Mouse (Mus musculus): ENCODE measurements at regions not wholly inside any gene's neighbourhood (a gene's known extent, or its start where the extent isn't known, plus 50 kb on each side); places are given as distances from the start of the nearest gene placed in this dataset.

DNA sequence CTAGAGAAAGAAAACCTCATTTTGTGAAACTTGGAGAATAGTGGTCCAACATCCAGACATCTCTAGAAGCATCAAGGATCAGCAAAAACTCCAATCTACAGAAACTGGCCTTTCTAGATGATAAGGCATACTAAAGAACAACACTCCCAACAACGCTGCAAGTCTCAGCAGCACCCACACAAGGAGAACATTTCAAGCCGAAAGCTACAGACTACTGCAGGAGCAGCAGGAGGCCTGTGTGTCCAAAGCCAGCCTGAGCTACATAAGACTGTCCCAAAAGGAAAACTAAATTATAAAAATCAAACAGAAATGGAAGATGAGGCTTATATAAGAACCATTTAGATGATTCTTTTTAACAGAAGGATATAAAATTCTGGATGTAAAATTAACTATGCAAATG lies 553.2 kb upstream of the Gm21961 start:
- no peak overlapping the region for H3K27ac ChIP-seq (ENCODE audit: insufficient read depth, low read depth)
- peaks cover 0 to 8% of the 10 kb centered on the region in 2 experiments; a peak in 1 of 4 replicates for H3K4me1 ChIP-seq (ENCODE audit: control insufficient read depth in 1 of 2, insufficient read depth in 2 of 2)
- H3K79me2 ChIP-seq (replicated peaks; ENCODE audit: control insufficient read depth, extremely low read depth, insufficient read depth, poor library complexity, severe bottlenecking) = no peaks in the 10 kb centered on the region
- H3K27me3 ChIP-seq (replicated peaks) = no peaks in the 10 kb centered on the region
- DNase-seq (ENCODE audit: extremely low read depth) = no peak
- no peaks in the 10 kb centered on the region for H3K36me3 ChIP-seq (replicated peaks in 1 of 2; ENCODE audit: control insufficient read depth in 1 of 2, insufficient read depth in 1 of 2, low read length in 1 of 2)
- TF ChIP-seq MYC (IDR thresholded peaks at IDR 0.05; ENCODE audit: low read depth, low read length) (no peak), MAX (IDR thresholded peaks at IDR 0.05; ENCODE audit: low read length) (no peak), POLR2A (IDR thresholded peaks at IDR 0.05; ENCODE audit: low read depth, low read length) (no peak), RAD21 (IDR thresholded peaks at IDR 0.05; ENCODE audit: low read depth, low read length) (no peak), JUND (conservative IDR thresholded peaks at IDR 0.05; ENCODE audit: low read depth, low read length) (no peak), EP300 (IDR thresholded peaks at IDR 0.05; ENCODE audit: low read length) (no peak), CTCF (conservative IDR thresholded peaks at IDR 0.05 in 1 of 2, IDR thresholded peaks at IDR 0.05 in 1 of 2; ENCODE audit: low read depth in 2 of 2, low read length in 2 of 2) (no peak), KAT2A (IDR thresholded peaks at IDR 0.05; ENCODE audit: insufficient replicate concordance, low read length) (no peak)
- dilution Hi-C loops (cut with MboI; ENCODE audit: extremely low pct_ligation_motif_present, extremely low pct_unique_long_range_greater_than_20kb, low sequenced_read_pairs) = no loop called here
- in situ Hi-C loops (cut with MboI; ENCODE audit: low pct_ligation_motif_present, low pct_unique_long_range_greater_than_20kb, low sequenced_read_pairs) = no loop called here
- no peak overlapping the region for H3K4me3 ChIP-seq (replicated peaks in 1 of 3; ENCODE audit: low read depth in 2 of 3, low read length in 2 of 3, poor library complexity in 1 of 3)
- no peak overlapping the region for H3K9ac ChIP-seq (ENCODE audit: insufficient read depth, low read depth)
- H3K4me2 ChIP-seq (ENCODE audit: insufficient read depth, low read depth, poor library complexity, severe bottlenecking) = no peak overlapping the region
- no peaks in the 10 kb centered on the region for H3K9me3 ChIP-seq (replicated peaks; ENCODE audit: low read length)

- H3K4me1 ChIP-seq (ENCODE audit: control insufficient read depth in 1 of 2, insufficient read depth in 2 of 2) = no peaks in the 10 kb centered on the region
- H3K79me2 ChIP-seq (replicated peaks; ENCODE audit: control insufficient read depth, extremely low read depth, insufficient read depth, poor library complexity, severe bottlenecking) = no peaks in the 10 kb centered on the region
- no peak for DNase-seq (ENCODE audit: extremely low read depth)
- in situ Hi-C loops (cut with MboI; ENCODE audit: low pct_ligation_motif_present, low pct_unique_long_range_greater_than_20kb, low sequenced_read_pairs) = no loop called here
- dilution Hi-C loops (cut with MboI; ENCODE audit: extremely low pct_ligation_motif_present, extremely low pct_unique_long_range_greater_than_20kb, low sequenced_read_pairs) = no loop called here
- no peak for TF ChIP-seq ZMIZ1 (IDR thresholded peaks at IDR 0.05; ENCODE audit: low read depth, low read length)
- no peak for TF ChIP-seq ELF1 (IDR thresholded peaks at IDR 0.05; ENCODE audit: low read depth, low read length)
- TF ChIP-seq UBTF (IDR thresholded peaks at IDR 0.05; ENCODE audit: low read depth, low read length) = no peak
- no peak for TF ChIP-seq POLR2AphosphoS2 (IDR thresholded peaks at IDR 0.05; ENCODE audit: low read depth, low read length)
- no peak for TF ChIP-seq JUN (IDR thresholded peaks at IDR 0.05; ENCODE audit: insufficient read depth, low read depth, low read length)
- no peak for TF ChIP-seq MYC (IDR thresholded peaks at IDR 0.05; ENCODE audit: low read depth, low read length)
- H3K9me3 ChIP-seq (replicated peaks; ENCODE audit: low read length) = no peaks in the 10 kb centered on the region
- no peak overlapping the region for H3K4me2 ChIP-seq (ENCODE audit: insufficient read depth, low read depth, poor library complexity, severe bottlenecking)
- H3K27me3 ChIP-seq (replicated peaks) = no peaks in the 10 kb centered on the region
- H3K36me3 ChIP-seq (replicated peaks in 1 of 2; ENCODE audit: control insufficient read depth in 1 of 2, insufficient read depth in 1 of 2, low read length in 1 of 2) = no peaks in the 10 kb centered on the region
- H3K9ac ChIP-seq (ENCODE audit: insufficient read depth, low read depth) = no peak overlapping the region
- H3K27ac ChIP-seq (ENCODE audit: insufficient read depth, low read depth) = no peak overlapping the region
- no peak overlapping the region for H3K4me3 ChIP-seq (replicated peaks in 1 of 3; ENCODE audit: low read depth in 2 of 3, low read length in 2 of 3, poor library complexity in 1 of 3)
Measured at GRCm38 (mm10) chr15:65557846-65558835, 543.4 kb upstream of the Gm21961 start.
